ENCODE assay signal across 3 mouse cellular contexts in the genomic region with DNA sequence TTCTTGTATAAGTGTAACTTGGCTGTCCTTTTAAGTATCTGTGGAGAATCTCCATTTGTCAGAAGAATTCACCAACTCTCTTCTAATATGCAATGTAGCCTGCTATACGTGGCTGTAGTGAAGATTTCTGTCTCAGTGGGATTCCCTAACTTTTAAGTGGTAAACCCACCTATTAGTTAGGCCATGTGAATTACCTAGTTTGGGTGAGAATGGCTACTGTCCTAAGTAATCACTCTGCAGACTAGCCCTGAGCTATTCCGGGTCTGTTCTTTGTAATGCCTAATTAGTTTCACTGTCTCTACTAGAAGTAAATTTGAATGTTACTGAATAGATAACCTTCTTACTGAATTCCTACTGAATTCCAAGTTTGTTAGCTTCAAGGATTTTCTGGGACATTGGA.
DNase-seq lines count a peak whose midpoint lies in the region.

No protein-coding gene starts in this region.

- DNase-seq in ES-CJ7 (ENCODE audit: low read depth, low spot score) (peak; percentile 71), R1 (ENCODE audit: low read depth, low spot score) (peak; percentile 84), ZHBTc4 (ENCODE audit: low read depth, low spot score) (peak; percentile 65)
